Mouse (Mus musculus) monocyte, adult 5-6 weeks (primary cell): ENCODE data around the gene Gm10338. TPM values are rescaled to one million over a fixed set of nuclear protein-coding genes. Genes with fewer than 3 reads are reported as not detected.
"Not testable (repeated sequence)": the region's sequence is repeated elsewhere in the genome, so short reads cannot be mapped to it uniquely, and the experiment has no call there.

Source experiments
- ATAC-seq: fragments of 153-309, 156-312 bp; replicated peaks from 2 replicates; pipeline ENCODE4 v1.8.0; 2017; ENCODE audit warnings: mild to moderate bottlenecking; ENCODE audit not compliant: low TSS enrichment, insufficient number of reproducible peaks, severe bottlenecking, poor library complexity, low FRiP score
- total RNA-seq: library from RNA; stranded (forward); fragments of 200-1000, 200-491, 200-594 nt; gene quantifications from 3 replicates; pipeline ENCODE4 v1.2.3, GENCODE M21; 2017

The Gm10338 gene
- total RNA-seq, result not detected in 3 replicates

DNA sequence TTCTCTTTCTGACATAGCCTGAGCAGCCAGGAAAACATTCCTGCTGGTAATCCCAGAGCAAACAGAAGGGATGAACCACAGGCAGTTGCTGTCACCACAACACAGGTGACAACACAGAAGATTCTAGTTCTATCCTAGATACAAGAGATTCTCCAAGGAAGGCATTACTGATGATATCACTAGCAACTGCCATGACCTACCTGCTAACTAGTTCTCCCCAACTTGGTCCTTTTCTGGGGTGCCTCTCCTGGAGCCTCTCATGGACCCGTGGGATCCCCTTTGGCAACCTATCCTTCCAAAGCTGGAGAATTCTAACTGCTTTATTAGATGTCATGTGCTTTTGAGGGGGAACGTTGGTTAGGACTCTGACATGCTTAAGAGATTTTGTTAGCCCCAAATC is at the start of gene Gm10338:
Gm10338 (minus strand) TSS at position 101 of the 400 bp plus-strand sequence.
- ATAC-seq, result not testable (repeated sequence)

GRCm38 (mm10) chr14:7643872-7644271 is 48.5 kb upstream of the Gm10338 start, which contains the start of gene Gm10128:
Gm10128 (minus strand) TSS chr14:7643972.
- ATAC-seq, result not testable (repeated sequence)

GRCm38 (mm10) chr14:7568382-7568781 is 27.0 kb downstream of the Gm10338 start, which contains the start of gene Gm3558:
Gm3558 (minus strand) TSS chr14:7568566.
- ATAC-seq, result not testable (repeated sequence)

DNA sequence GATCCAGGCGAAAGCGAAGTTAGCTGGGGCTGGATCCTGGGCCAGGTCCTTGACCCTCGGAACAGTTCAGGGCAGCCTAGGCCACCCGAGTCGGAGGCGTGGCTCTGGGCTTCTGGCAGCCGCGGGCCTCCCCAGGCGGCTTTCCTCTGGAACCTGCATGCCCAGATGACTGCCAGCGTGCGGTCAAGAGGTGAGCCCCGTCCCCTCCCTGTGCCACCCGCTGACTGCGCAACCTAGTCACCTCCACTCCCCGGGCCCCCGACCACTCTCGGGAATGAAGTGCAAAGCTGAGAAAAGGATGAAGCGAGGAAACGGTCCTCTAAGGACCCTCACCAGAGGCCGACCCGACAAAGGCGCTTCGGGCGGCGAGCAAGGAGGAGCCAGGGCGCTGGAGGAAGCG is 27.5 kb downstream of the Gm10338 start:
- not testable (repeated sequence) for ATAC-seq

DNA sequence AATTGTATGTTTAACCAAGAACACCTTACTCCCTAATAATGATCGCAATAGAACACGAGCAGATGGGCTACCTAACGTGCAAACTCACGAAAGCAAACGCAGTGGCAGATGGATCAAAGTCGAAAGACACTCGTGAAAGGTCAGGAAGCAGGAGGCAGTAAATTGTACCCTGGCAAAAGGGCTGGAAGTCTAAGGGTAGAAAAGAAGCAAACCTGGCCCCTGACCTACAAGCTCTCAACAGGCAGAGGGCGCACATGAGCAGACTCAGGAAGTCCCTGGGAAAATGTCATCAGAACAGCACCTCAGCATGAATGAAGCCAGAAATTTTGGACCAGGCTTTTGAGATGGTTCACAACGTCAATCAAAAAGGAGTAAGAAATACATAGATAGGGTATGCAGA is 28.1 kb downstream of the Gm10338 start:
- not testable (repeated sequence) for ATAC-seq

Other genes with a start within 250 kb of the Gm10338 start
- gene Gm8374, start 230.5 kb downstream of the Gm10338 start, total RNA-seq, result not detected in 3 replicates
- gene Gm3755, start 144.7 kb downstream of the Gm10338 start, total RNA-seq, result not detected in 3 replicates
- gene Gm3752, start 111.8 kb downstream of the Gm10338 start, total RNA-seq, result not detected in 3 replicates
- gene Gm3558, start 27.0 kb downstream of the Gm10338 start, total RNA-seq, result not detected in 3 replicates
- gene Gm10128, start 48.4 kb upstream of the Gm10338 start, total RNA-seq, result not detected in 3 replicates
- gene Gm26661, start 196.0 kb upstream of the Gm10338 start, total RNA-seq, result not detected in 3 replicates
- gene Flnb, start 222.4 kb upstream of the Gm10338 start, total RNA-seq, result 8.0 to 12.0 TPM (median 8.2 TPM) in 3 replicates